Mouse (Mus musculus) C2C12 (cell line): ENCODE data around the gene Slco4a1. TPM values are rescaled to one million over a fixed set of nuclear protein-coding genes. Genes with fewer than 3 reads are reported as not detected.

Source experiments
- H3K27me3 ChIP-seq: one replicate; pipeline ENCODE4 v1.6.1; 2011; ENCODE audit not compliant: control insufficient read depth, insufficient read depth, insufficient read length
- H3K36me3 ChIP-seq: one replicate; pipeline ENCODE4 v1.6.1; 2011; ENCODE audit not compliant: control insufficient read depth, insufficient read depth
- H3K4me3 ChIP-seq: one replicate; pipeline ENCODE4 v1.5.1; 2011; ENCODE audit warnings: mild to moderate bottlenecking, control low read depth; ENCODE audit not compliant: poor library complexity, insufficient read depth, severe bottlenecking
- H3K79me2 ChIP-seq: one replicate; pipeline ENCODE4 v1.6.1; 2011; ENCODE audit not compliant: control insufficient read depth, insufficient read depth
- H3K79me3 ChIP-seq: one replicate; pipeline ENCODE4 v1.6.1; 2011; ENCODE audit warnings: low read depth, control low read depth
- H3ac ChIP-seq: one replicate; pipeline ENCODE3; 2011; ENCODE audit warnings: low read depth; ENCODE audit not compliant: control insufficient read depth, insufficient read length
- CEBPB ChIP-seq: IDR thresholded peaks from one replicate; pipeline ENCODE4 v1.6.1; 2011; ENCODE audit warnings: low read depth, mild to moderate bottlenecking, control low read depth, moderate library complexity
- CTCF ChIP-seq: IDR thresholded peaks from one replicate; pipeline ENCODE4 v1.5.1; 2011; ENCODE audit not compliant: control insufficient read depth, insufficient read depth, insufficient read length
- FOSL1 ChIP-seq: IDR thresholded peaks from one replicate; pipeline ENCODE4 v1.8.0; 2011; ENCODE audit warnings: mild to moderate bottlenecking, low read length; ENCODE audit not compliant: poor library complexity, insufficient read depth, severe bottlenecking
- MAX ChIP-seq: IDR thresholded peaks from one replicate; pipeline ENCODE4 v1.6.1; 2011; ENCODE audit warnings: mild to moderate bottlenecking, control low read depth
- MYOD1 ChIP-seq: IDR thresholded peaks from one replicate; pipeline ENCODE4 v1.6.1; 2011; ENCODE audit warnings: low read depth; ENCODE audit not compliant: control insufficient read depth, insufficient read length
- MYOG ChIP-seq: IDR thresholded peaks from one replicate; pipeline ENCODE4 v1.6.1; 2011; ENCODE audit not compliant: control insufficient read depth, insufficient read length; ENCODE audit errors: extremely low read depth
- USF1 ChIP-seq: IDR thresholded peaks from one replicate; pipeline ENCODE4 v1.6.1; 2011; ENCODE audit warnings: low read depth, mild to moderate bottlenecking, control low read depth, moderate library complexity
- polyA plus RNA-seq: library from polyadenylated mRNA; unstranded; fragments of >200 nt; fragmentation: generic; extraction: Trizol; gene quantifications from one replicate; pipeline ENCODE4 v1.2.1, GENCODE M21; 2012; ENCODE audit warnings: missing spikeins

The Slco4a1 gene
- polyA plus RNA-seq, 1 experiment, result 7.4 TPM

DNA sequence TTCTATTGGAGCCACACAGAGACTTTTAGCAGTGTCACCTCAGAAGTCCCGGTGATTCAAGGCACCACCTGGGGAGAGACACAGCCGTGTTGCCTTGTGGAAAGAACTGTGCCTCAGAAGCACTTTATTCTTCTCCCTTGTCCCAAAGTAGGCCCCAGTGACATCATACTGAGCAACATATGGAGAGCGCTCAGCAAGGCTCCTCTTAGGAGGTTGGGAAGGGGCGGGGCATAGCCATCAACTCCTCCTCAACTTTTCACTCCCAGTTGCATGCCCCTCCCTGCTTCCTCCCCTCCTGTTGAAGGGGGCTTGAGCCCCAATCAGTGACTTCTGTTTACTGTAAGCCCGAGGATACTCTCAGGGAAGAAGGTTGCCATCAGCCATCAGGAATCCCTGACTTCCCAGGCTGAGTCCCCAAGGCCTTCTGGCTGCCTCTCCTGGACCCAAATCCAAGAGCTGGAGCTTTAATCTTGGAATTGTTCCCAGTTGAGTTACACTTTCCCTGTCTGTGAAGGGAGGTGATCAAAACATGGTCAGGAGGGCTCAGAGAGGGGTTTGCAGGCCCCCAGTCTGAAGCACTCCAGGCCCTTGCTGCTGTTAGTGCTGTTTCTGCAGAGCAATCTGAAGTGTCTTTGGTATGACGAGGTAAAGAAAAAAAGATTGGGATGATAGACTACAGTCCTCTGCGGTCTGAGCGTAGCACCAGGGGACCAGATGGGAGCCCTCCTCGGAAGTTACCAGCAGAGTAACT, 45.3 kb downstream of the Slco4a1 start:
- peaks cover 70% of the 10 kb centered on the region for H3K27me3 ChIP-seq
- H3K79me2 ChIP-seq, result no peaks in the 10 kb centered on the region
- no peaks in the 10 kb centered on the region for H3K36me3 ChIP-seq
- H3K4me3 ChIP-seq, result no peak overlapping the region
- H3K79me3 ChIP-seq, result no peaks in the 10 kb centered on the region
- TF ChIP-seq MAX (no peak), MYOG (no peak), USF1 (no peak), MYOD1 (no peak), CEBPB (no peak), FOSL1 (no peak), CTCF (no peak)
- H3ac ChIP-seq, result no peak overlapping the region

DNA sequence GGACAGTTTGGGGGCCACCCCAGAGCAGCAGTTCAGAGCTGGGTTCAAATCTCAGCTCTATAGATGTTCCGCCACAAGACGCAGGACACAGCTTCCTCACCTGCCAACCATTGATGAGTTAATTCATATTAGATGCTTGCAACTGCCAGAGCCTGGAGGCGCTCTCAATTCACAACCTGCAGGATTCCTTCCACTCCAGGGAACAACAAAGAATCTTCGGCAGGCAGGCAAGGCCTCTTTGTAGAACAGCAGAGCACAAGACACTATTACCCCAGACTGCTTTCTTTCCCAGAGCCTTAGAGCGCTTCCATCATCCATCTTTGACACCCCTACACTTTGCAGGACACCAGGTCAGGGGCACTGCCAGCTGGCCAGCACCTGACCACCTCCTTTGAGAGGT, 50.2 kb downstream of the Slco4a1 start:
- H3K79me3 ChIP-seq, result no peaks in the 10 kb centered on the region
- TF ChIP-seq MYOD1 (no peak), CTCF (no peak), CEBPB (no peak), FOSL1 (no peak)
- H3K79me2 ChIP-seq, result no peaks in the 10 kb centered on the region
- H3ac ChIP-seq, result no peak overlapping the region
- no peak overlapping the region for H3K4me3 ChIP-seq
- H3K27me3 ChIP-seq, result peaks cover 26% of the 10 kb centered on the region
- H3K36me3 ChIP-seq, result no peaks in the 10 kb centered on the region

DNA sequence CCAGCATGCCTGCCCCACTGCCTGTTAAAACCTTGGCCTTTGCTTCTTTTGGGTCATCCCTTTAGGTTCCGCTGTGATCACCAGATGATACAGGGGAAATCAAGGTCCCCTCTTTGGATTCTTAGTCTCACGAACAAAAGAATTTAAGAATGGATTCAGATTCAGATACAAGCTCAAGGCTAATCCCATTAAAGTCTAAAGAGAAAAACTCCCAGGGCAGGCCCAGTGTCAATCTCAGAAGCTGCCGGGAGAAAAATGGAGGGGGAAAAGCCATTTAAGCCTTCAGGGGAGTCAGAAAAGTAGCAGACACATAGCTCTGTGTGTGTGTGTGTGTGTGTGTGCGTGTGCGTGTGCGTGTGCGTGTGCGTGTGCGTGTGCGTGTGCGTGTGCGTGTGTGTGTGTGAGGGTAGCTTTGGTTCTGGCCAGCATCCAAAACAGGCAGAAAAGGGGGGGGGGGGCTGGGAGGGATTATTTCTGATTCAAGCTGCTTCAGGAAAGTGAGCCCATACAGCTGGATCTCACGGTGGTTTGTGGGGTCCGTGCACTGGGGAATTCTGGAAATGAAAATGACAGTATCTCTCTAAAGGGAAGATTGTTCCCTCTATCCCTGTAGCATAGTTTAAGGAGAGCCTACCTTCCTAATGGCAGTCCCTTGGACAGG, 52.5 kb downstream of the Slco4a1 start:
- H3ac ChIP-seq, result no peak overlapping the region

DNA sequence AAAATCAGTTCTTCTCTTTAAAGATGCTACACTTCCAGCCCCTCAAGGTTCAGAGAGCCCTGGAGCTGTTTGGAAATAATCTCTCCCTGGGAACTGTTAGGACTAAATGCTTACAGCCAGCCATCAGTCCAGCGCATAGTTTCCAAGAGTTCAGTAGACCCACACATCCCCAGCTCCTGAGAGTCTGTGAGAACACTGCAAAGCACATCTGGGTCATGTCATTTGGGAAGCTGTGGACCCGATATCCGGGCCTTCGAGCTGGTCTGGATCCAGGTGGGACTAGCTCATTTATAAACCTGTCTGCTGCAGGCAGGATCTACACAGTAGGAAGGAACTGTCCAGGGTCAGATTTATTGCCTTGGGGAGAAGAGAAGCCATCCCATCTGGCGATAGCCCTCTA, 54.8 kb downstream of the Slco4a1 start:
- Histone ChIP-seq H3K4me3 (no peak overlapping the region), H3K36me3 (no peaks in the 10 kb centered on the region), H3ac (no peak overlapping the region), H3K27me3 (peaks cover 5% of the 10 kb centered on the region), H3K79me2 (no peaks in the 10 kb centered on the region), H3K79me3 (no peaks in the 10 kb centered on the region)
- no peak for TF ChIP-seq FOSL1
- TF ChIP-seq MYOG, result no peak
- no peak for TF ChIP-seq USF1
- TF ChIP-seq MAX, result no peak
- TF ChIP-seq CTCF, result no peak
- TF ChIP-seq CEBPB, result no peak
- no peak for TF ChIP-seq MYOD1

More for the DNA sequence above, 52.5 kb downstream of the Slco4a1 start:
- no peak overlapping the region for H3K4me3 ChIP-seq
- H3K79me3 ChIP-seq, result no peaks in the 10 kb centered on the region
- TF ChIP-seq MYOD1 (no peak), MYOG (no peak), FOSL1 (no peak), CTCF (no peak), MAX (no peak), CEBPB (no peak), USF1 (no peak)
- H3K36me3 ChIP-seq, result no peaks in the 10 kb centered on the region
- peaks cover 11% of the 10 kb centered on the region for H3K27me3 ChIP-seq
- H3K79me2 ChIP-seq, result no peaks in the 10 kb centered on the region

DNA sequence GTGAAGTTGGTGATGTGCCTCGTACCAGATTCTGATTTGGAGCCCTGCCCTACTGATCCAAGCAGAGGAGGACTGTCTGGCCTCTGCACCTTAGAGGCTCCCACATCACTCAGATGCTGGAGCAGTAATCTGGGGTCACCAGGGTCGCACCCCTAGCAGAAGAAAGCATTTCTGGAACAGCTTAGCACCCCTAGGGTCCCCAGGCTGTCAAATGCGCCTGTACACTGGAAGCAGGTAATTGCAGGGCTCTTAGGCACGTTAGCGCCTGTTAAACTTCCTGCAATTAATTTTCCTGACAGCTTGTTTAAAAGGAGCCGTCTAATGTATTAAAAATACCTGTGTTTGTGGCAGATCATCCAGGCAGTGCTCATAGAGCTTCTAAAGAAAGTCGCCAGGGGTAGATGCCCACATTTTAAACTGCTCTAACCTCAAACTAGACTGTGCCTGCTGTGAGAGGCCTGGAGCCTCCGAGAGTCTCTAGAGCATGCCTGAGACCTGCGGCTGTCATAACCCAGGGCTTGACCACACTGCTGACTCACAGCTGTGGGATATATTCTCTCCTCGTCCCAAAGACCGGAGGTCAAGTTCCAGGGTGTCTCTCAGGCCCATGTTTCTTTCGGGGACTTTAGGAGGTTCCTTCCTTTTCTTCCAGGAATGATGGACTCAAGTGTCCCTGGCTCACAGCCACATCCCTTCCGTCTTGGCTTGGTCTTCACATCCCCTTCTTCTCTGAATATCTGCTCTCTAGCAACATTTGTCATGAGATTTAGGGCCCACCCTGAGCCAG, 56.0 kb downstream of the Slco4a1 start:
- no peak for TF ChIP-seq CTCF
- TF ChIP-seq MYOG, result no peak
- peak; percentile 54 for TF ChIP-seq MAX

More for the DNA sequence above, 56.0 kb downstream of the Slco4a1 start:
- H3K27me3 ChIP-seq, result peaks cover 5% of the 10 kb centered on the region
- no peak overlapping the region for H3ac ChIP-seq
- no peaks in the 10 kb centered on the region for H3K36me3 ChIP-seq
- no peaks in the 10 kb centered on the region for H3K79me3 ChIP-seq
- H3K4me3 ChIP-seq, result no peak overlapping the region
- H3K79me2 ChIP-seq, result no peaks in the 10 kb centered on the region
